Comparison of ENCODE assay signal across 8 mouse cellular contexts in the genomic region with DNA sequence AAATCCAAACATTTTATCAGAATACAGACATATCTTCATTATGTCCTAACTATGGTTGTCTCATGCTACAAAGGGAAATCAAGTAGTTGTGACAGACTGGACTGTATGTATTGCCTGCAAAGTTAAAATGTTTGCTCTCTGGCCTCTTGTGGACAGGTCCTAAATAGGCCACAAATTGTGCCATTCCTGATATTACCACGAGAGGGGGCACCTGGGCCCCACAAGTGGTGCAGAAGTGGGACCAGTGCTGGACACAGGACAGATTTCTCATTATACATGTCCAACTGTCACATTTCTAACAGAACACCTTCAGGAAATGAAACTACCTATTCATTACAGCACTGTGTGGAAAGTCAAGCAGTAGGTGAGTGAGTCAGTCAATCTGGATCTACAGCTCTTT. TPM values are rescaled to one million over a fixed set of nuclear protein-coding genes. Genes with fewer than 3 reads are reported as not detected.
DNase-seq lines count a peak whose midpoint lies in the region; ATAC-seq lines count a peak whose summit lies in the region.

No protein-coding gene starts in this region.

- H3K4me3 ChIP-seq in hindbrain, embryonic 14.5 days (replicated peaks; ENCODE audit: low read length) = no peak overlapping the region
- H3K4me3 ChIP-seq in hindbrain, embryonic 13.5 days = no peak overlapping the region

- WGBS in hindbrain, embryonic 14.5 days = 21% methylated on average over 1 of the region's 1 CpGs
- WGBS in hindbrain, embryonic 13.5 days = 33% methylated on average over 1 of the region's 1 CpGs

- DNase-seq in hindbrain, embryonic 14.5 days (ENCODE audit: low spot score) = peak; percentile 65
- DNase-seq in CD4-positive, CD25-positive, alpha-beta regulatory T cell, adult 2 months (ENCODE audit: low read depth, low spot score) = peak; percentile 54
- peak; percentile 14 to 38 for DNase-seq in adrenal gland, postnatal 4 days (ENCODE audit: low spot score in 2 of 2)
- peak; percentile 64 to 82 for DNase-seq in kidney, postnatal 36 days
- peak; percentile 29 for DNase-seq in naive thymus-derived CD4-positive, alpha-beta T cell, adult 2 months (ENCODE audit: low read depth)
- no peak for DNase-seq in thymus, postnatal 36 days

- ATAC-seq in hindbrain, embryonic 14.5 days (ENCODE audit: low FRiP score) = no peak
- ATAC-seq in hindbrain, embryonic 13.5 days (ENCODE audit: low FRiP score) = no peak
- ATAC-seq in erythroblast, adult 5-6 weeks (replicated peaks; ENCODE audit: low FRiP score, poor library complexity, severe bottlenecking) = peak; percentile 73

- no peak overlapping the region for H3K27ac ChIP-seq in hindbrain, embryonic 14.5 days
- H3K27ac ChIP-seq in hindbrain, embryonic 13.5 days = no peak overlapping the region

- H3K27me3 ChIP-seq in hindbrain, embryonic 14.5 days (ENCODE audit: control insufficient read depth, insufficient read depth, low read length) = no peaks in the 10 kb centered on the region
- no peaks in the 10 kb centered on the region for H3K27me3 ChIP-seq in hindbrain, embryonic 13.5 days

- no peak overlapping the region for H3K4me2 ChIP-seq in hindbrain, embryonic 14.5 days (replicated peaks)
- H3K4me2 ChIP-seq in hindbrain, embryonic 13.5 days = no peak overlapping the region

- peaks cover 66% of the 10 kb centered on the region for H3K36me3 ChIP-seq in hindbrain, embryonic 14.5 days (replicated peaks; ENCODE audit: control insufficient read depth, insufficient read depth)
- peaks cover 51% of the 10 kb centered on the region for H3K36me3 ChIP-seq in hindbrain, embryonic 13.5 days

- H3K9ac ChIP-seq in hindbrain, embryonic 14.5 days = no peak overlapping the region
- H3K9ac ChIP-seq in hindbrain, embryonic 13.5 days = no peak overlapping the region

- peaks cover 7% of the 10 kb centered on the region for H3K4me1 ChIP-seq in hindbrain, embryonic 14.5 days (replicated peaks; ENCODE audit: control insufficient read depth, insufficient read depth, low read length)
- H3K4me1 ChIP-seq in hindbrain, embryonic 13.5 days (replicated peaks) = peaks cover 13% of the 10 kb centered on the region

- no peaks in the 10 kb centered on the region for H3K9me3 ChIP-seq in hindbrain, embryonic 14.5 days (ENCODE audit: control insufficient read depth, low read length)
- no peaks in the 10 kb centered on the region for H3K9me3 ChIP-seq in hindbrain, embryonic 13.5 days

RNA-seq across cellular contexts. Expression of a gene that starts 5.1 kb away (rescaled TPM):
- polyA plus RNA-seq in hindbrain, embryonic 14.5 days (2014; fragmentation: Nextera tagmentation; extraction: Ambion mirVana) = 13.2 and 15.4 TPM in 2 replicates
- 13.5 TPM in 2 replicates for polyA plus RNA-seq in hindbrain, embryonic 13.5 days (2015; fragmentation: Nextera tagmentation; extraction: Ambion mirVana)
- 10 to 100 TPM; 10.8 to 10.9 TPM for total RNA-seq in adrenal gland, postnatal 4 days (2021)
- total RNA-seq in erythroblast, adult 5-6 weeks (2015; ENCODE audit: low replicate concordance) = 5.6 and 6.5 TPM in 2 replicates
- total RNA-seq in erythroblast, adult 5-6 weeks (2017; ENCODE audit: low replicate concordance) = 1.7 and 2.4 TPM in 2 replicates

RNA-seq across cellular contexts. Expression of a gene that starts 8.6 kb away (rescaled TPM):
- 3.4 and 4.2 TPM in 2 replicates for polyA plus RNA-seq in hindbrain, embryonic 14.5 days (2014; fragmentation: Nextera tagmentation; extraction: Ambion mirVana)
- 2.5 and 3.1 TPM in 2 replicates for polyA plus RNA-seq in hindbrain, embryonic 13.5 days (2015; fragmentation: Nextera tagmentation; extraction: Ambion mirVana)
- total RNA-seq in adrenal gland, postnatal 4 days (2021) = not detected
- total RNA-seq in erythroblast, adult 5-6 weeks (2015; ENCODE audit: low replicate concordance) = not detected in 2 replicates
- total RNA-seq in erythroblast, adult 5-6 weeks (2017; ENCODE audit: low replicate concordance) = not detected in 2 replicates

RNA-seq across cellular contexts. Expression of a gene that starts 43.3 kb away (rescaled TPM):
- polyA plus RNA-seq in hindbrain, embryonic 14.5 days (2014; fragmentation: Nextera tagmentation; extraction: Ambion mirVana) = 98.2 and 103 TPM in 2 replicates
- polyA plus RNA-seq in hindbrain, embryonic 13.5 days (2015; fragmentation: Nextera tagmentation; extraction: Ambion mirVana) = 97.7 and 102 TPM in 2 replicates
- 10 to 100 TPM; 66.8 to 72.4 TPM for total RNA-seq in adrenal gland, postnatal 4 days (2021)
- 3.3 and 4.8 TPM in 2 replicates for total RNA-seq in erythroblast, adult 5-6 weeks (2015; ENCODE audit: low replicate concordance)
- 5.7 and 7.8 TPM in 2 replicates for total RNA-seq in erythroblast, adult 5-6 weeks (2017; ENCODE audit: low replicate concordance)

Comparison
In these comparisons a context has a peak if more than half of its experiments do, and no peak if none do; other contexts are left out.
1. DNase-seq: peak in hindbrain, embryonic 14.5 days (single experiment), CD4-positive, CD25-positive, alpha-beta regulatory T cell, adult 2 months (single experiment), adrenal gland, postnatal 4 days (2 of 2), kidney, postnatal 36 days (2 of 2) and naive thymus-derived CD4-positive, alpha-beta T cell, adult 2 months (single experiment); none in thymus, postnatal 36 days (0 of 2).
2. RNA of a gene that starts 43.3 kb away (total RNA-seq): 66.8 to 72.4 TPM in adrenal gland, postnatal 4 days; 3.3 to 7.8 TPM in erythroblast, adult 5-6 weeks; every median in the first group is over 4 times any median in the second.